Mouse (Mus musculus): ENCODE data around the gene Kdm8.

GRCm38 (mm10) chr7:125474535-125474934 is 30.1 kb downstream of the Kdm8 start:
- TF ChIP-seq EP300 (IDR thresholded peaks at IDR 0.05; ENCODE audit: low read depth): no peak
- TF ChIP-seq CTCF (IDR thresholded peaks at IDR 0.05; ENCODE audit: low read depth): no peak

All from liver, embryonic 14.5 days (tissue).